Mouse (Mus musculus) bone marrow, adult 2 months (tissue): Measurements from ENCODE around the gene Lrrc8d.

Experiments
- CTCF ChIP-seq: fragments of 200-500 bp; IDR thresholded peaks from 2 replicates; pipeline ENCODE4 v1.5.1; 2011; ENCODE audit warnings: low read length, control low read depth; ENCODE audit not compliant: control insufficient read depth, insufficient read depth
- POLR2A ChIP-seq: fragments of 200-500 bp; IDR thresholded peaks from 2 replicates; pipeline ENCODE4 v1.6.1; 2011; ENCODE audit warnings: low read depth, mild to moderate bottlenecking, control low read depth, low read length, borderline replicate concordance; ENCODE audit not compliant: control insufficient read depth

DNA sequence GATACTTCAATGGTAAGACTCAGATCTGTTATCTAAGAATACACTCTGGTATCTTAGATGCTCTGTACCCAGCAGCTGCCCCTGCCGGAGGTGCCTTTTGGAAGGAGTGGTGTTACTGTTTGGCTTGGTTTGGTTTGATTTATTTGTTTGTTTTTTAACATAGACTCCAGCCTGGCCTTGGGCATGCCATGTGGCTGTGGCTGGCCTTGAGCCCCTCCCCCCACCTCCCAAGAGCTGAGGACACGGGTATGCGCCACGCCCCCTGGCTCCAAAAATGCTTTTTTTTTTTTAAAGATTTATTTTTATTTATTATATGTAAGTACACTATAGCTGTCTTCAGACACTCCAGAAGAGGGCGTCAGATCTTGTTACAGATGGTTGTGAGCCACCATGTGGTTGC, 65.6 kb downstream of the Lrrc8d start:
- TF ChIP-seq CTCF = no peak
- TF ChIP-seq POLR2A = no peak
